Mouse (Mus musculus) heart, postnatal 25 days (tissue): ENCODE results near the gene Mapk12. TPM values are rescaled to one million over a fixed set of nuclear protein-coding genes. Genes with fewer than 3 reads are reported as not detected.

Experiments
- DNase-seq: peaks from one replicate; pipeline ENCODE4 v3.0.0; 2022; ENCODE audit warnings: low spot score
- intact Hi-C: fragments of 180-260 bp; cut with DNase I; formaldehyde crosslinking; loops from one replicate; pipeline ENCODE4 v1.15.1; 2025
- total RNA-seq, 2 experiments: library from RNA; stranded (reverse); gene quantifications; 2 replicates each; pipeline ENCODE4 v1.2.3; 2021

The Mapk12 gene
- 10 to 100 TPM; 20.1 to 22.3 TPM for total RNA-seq

- intact Hi-C loops = no loop called here
- DNase-seq = peak; percentile 77
Measured at GRCm38 (mm10) chr15:89140659-89141252, at the start of gene Mapk12. TSS of gene Mapk12 (minus strand) at chr15:89140703.

- no peak for DNase-seq
- intact Hi-C loops = no loop called here
Measured at GRCm38 (mm10) chr15:89184937-89185227, 44.4 kb upstream of the Mapk12 start.

GRCm38 (mm10) chr15:89184141-89184936 lies 43.8 kb upstream of the Mapk12 start:
- intact Hi-C loops = no loop called here
- no peak for DNase-seq

GRCm38 (mm10) chr15:89182842-89183241 lies 42.3 kb upstream of the Mapk12 start:
- DNase-seq = no peak
- intact Hi-C loops = no loop called here

GRCm38 (mm10) chr15:89182328-89182741 lies 41.8 kb upstream of the Mapk12 start:
- intact Hi-C loops = no loop called here
- DNase-seq = peak; percentile 55

- no peak for DNase-seq
- intact Hi-C loops = no loop called here
Measured at GRCm38 (mm10) chr15:89181561-89182270, 41.2 kb upstream of the Mapk12 start.

GRCm38 (mm10) chr15:89180571-89181229 lies 40.2 kb upstream of the Mapk12 start, which contains the start of gene Plxnb2:
TSS of gene Plxnb2 (minus strand) at chr15:89180788.
- peak; percentile 71 for DNase-seq
- intact Hi-C loops = no loop called here

- intact Hi-C loops = no loop called here
- no peak for DNase-seq
Measured at GRCm38 (mm10) chr15:89180081-89180541, 39.6 kb upstream of the Mapk12 start.

GRCm38 (mm10) chr15:89179630-89179964 lies 39.1 kb upstream of the Mapk12 start:
- no peak for DNase-seq
- intact Hi-C loops = loop anchor here (2.0 kb wide), 1 partner anchor 31 kb away; the partner anchor contains the start of gene Ppp6r2

- intact Hi-C loops = loop anchor here (2.0 kb wide), 1 partner anchor 32 kb away; the partner anchor contains the start of gene Ppp6r2
- DNase-seq = peak; percentile 70
Measured at GRCm38 (mm10) chr15:89178954-89179629, 38.6 kb upstream of the Mapk12 start.

- DNase-seq = no peak
- intact Hi-C loops = loop anchor here (2.0 kb wide), 1 partner anchor 32 kb away; the partner anchor contains the start of gene Ppp6r2
Measured at GRCm38 (mm10) chr15:89178260-89178860, 37.9 kb upstream of the Mapk12 start.

GRCm38 (mm10) chr15:89177576-89178259 lies 37.2 kb upstream of the Mapk12 start:
- DNase-seq = no peak
- intact Hi-C loops = loop anchor here (2.0 kb wide), 1 partner anchor 33 kb away; the partner anchor contains the start of gene Ppp6r2

- intact Hi-C loops = no loop called here
- peak; percentile 75 for DNase-seq
Measured at GRCm38 (mm10) chr15:89177121-89177520, 36.6 kb upstream of the Mapk12 start.

- no peak for DNase-seq
Measured at GRCm38 (mm10) chr15:89175411-89176155, 35.1 kb upstream of the Mapk12 start.

GRCm38 (mm10) chr15:89174889-89175339 lies 34.4 kb upstream of the Mapk12 start:
- intact Hi-C loops = no loop called here
- DNase-seq = no peak

More at GRCm38 (mm10) chr15:89175411-89176155, 35.1 kb upstream of the Mapk12 start:
- intact Hi-C loops = no loop called here

- intact Hi-C loops = no loop called here
- DNase-seq = peak; percentile 34
Measured at GRCm38 (mm10) chr15:89173906-89174214, 33.4 kb upstream of the Mapk12 start.

GRCm38 (mm10) chr15:89173024-89173905 lies 32.8 kb upstream of the Mapk12 start:
- intact Hi-C loops = no loop called here

More at GRCm38 (mm10) chr15:89173024-89173905, 32.8 kb upstream of the Mapk12 start:
- no peak for DNase-seq
